Mouse (Mus musculus) C2C12 (cell line): ENCODE results near the gene Apod. TPM values are rescaled to one million over a fixed set of nuclear protein-coding genes. Genes with fewer than 3 reads are reported as not detected.
"Not testable (repeated sequence)": the region's sequence is repeated elsewhere in the genome, so short reads cannot be mapped to it uniquely, and the experiment has no call there.

Experiments
- H3K27me3 ChIP-seq: one replicate; pipeline ENCODE4 v1.6.1; 2011; ENCODE audit not compliant: control insufficient read depth, insufficient read depth, insufficient read length
- H3K36me3 ChIP-seq: one replicate; pipeline ENCODE4 v1.6.1; 2011; ENCODE audit not compliant: control insufficient read depth, insufficient read depth
- H3K4me3 ChIP-seq: one replicate; pipeline ENCODE4 v1.5.1; 2011; ENCODE audit warnings: mild to moderate bottlenecking, control low read depth; ENCODE audit not compliant: poor library complexity, insufficient read depth, severe bottlenecking
- H3K79me2 ChIP-seq: one replicate; pipeline ENCODE4 v1.6.1; 2011; ENCODE audit not compliant: control insufficient read depth, insufficient read depth
- H3K79me3 ChIP-seq: one replicate; pipeline ENCODE4 v1.6.1; 2011; ENCODE audit warnings: low read depth, control low read depth
- H3ac ChIP-seq: one replicate; pipeline ENCODE3; 2011; ENCODE audit warnings: low read depth; ENCODE audit not compliant: control insufficient read depth, insufficient read length
- CEBPB ChIP-seq: IDR thresholded peaks from one replicate; pipeline ENCODE4 v1.6.1; 2011; ENCODE audit warnings: low read depth, mild to moderate bottlenecking, control low read depth, moderate library complexity
- CTCF ChIP-seq: IDR thresholded peaks from one replicate; pipeline ENCODE4 v1.5.1; 2011; ENCODE audit not compliant: control insufficient read depth, insufficient read depth, insufficient read length
- FOSL1 ChIP-seq: IDR thresholded peaks from one replicate; pipeline ENCODE4 v1.8.0; 2011; ENCODE audit warnings: mild to moderate bottlenecking, low read length; ENCODE audit not compliant: poor library complexity, insufficient read depth, severe bottlenecking
- MAX ChIP-seq: IDR thresholded peaks from one replicate; pipeline ENCODE4 v1.6.1; 2011; ENCODE audit warnings: mild to moderate bottlenecking, control low read depth
- MYOD1 ChIP-seq: IDR thresholded peaks from one replicate; pipeline ENCODE4 v1.6.1; 2011; ENCODE audit warnings: low read depth; ENCODE audit not compliant: control insufficient read depth, insufficient read length
- MYOG ChIP-seq: IDR thresholded peaks from one replicate; pipeline ENCODE4 v1.6.1; 2011; ENCODE audit not compliant: control insufficient read depth, insufficient read length; ENCODE audit errors: extremely low read depth
- USF1 ChIP-seq: IDR thresholded peaks from one replicate; pipeline ENCODE4 v1.6.1; 2011; ENCODE audit warnings: low read depth, mild to moderate bottlenecking, control low read depth, moderate library complexity
- polyA plus RNA-seq: library from polyadenylated mRNA; unstranded; fragments of >200 nt; fragmentation: generic; extraction: Trizol; gene quantifications from one replicate; pipeline ENCODE4 v1.2.1, GENCODE M21; 2012; ENCODE audit warnings: missing spikeins

Apod gene
- polyA plus RNA-seq, 1 experiment: 0.07 TPM

DNA sequence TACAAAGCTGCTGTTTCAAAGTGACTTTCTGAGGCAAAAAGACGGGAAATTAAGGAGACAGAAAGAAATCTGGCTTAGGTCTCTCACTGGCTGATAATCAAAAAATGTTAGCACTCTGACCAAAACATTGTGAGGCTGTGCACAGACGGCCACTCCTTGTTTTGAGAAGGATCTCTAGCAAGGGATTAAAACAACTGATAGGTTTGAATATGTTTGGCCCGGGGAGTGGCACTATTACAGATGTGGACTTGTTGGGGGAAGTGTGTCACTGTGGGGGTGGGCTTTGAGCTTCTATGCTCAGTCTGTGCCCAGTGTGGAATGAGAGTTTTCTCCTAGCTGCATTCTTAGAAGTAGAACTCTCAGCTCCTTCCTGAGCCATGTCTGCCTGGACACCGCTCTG lies 4.7 kb upstream of the Apod start:
- TF ChIP-seq USF1 (no peak), MYOD1 (no peak), MYOG (no peak), FOSL1 (no peak), CTCF (no peak), CEBPB (no peak), MAX (no peak)
- Histone ChIP-seq H3ac (no peak overlapping the region), H3K36me3 (no peaks in the 10 kb centered on the region), H3K27me3 (no peaks in the 10 kb centered on the region), H3K79me2 (no peaks in the 10 kb centered on the region), H3K79me3 (no peaks in the 10 kb centered on the region), H3K4me3 (no peak overlapping the region)

GRCm38 (mm10) chr16:31318418-31318817 lies 3.8 kb upstream of the Apod start:
- no peaks in the 10 kb centered on the region for H3K36me3 ChIP-seq
- TF ChIP-seq USF1 (no peak), FOSL1 (no peak), MAX (no peak), CEBPB (no peak), MYOD1 (no peak), CTCF (no peak), MYOG (no peak)
- no peaks in the 10 kb centered on the region for H3K79me3 ChIP-seq
- no peaks in the 10 kb centered on the region for H3K79me2 ChIP-seq
- H3ac ChIP-seq: no peak overlapping the region
- no peaks in the 10 kb centered on the region for H3K27me3 ChIP-seq
- no peak overlapping the region for H3K4me3 ChIP-seq

DNA sequence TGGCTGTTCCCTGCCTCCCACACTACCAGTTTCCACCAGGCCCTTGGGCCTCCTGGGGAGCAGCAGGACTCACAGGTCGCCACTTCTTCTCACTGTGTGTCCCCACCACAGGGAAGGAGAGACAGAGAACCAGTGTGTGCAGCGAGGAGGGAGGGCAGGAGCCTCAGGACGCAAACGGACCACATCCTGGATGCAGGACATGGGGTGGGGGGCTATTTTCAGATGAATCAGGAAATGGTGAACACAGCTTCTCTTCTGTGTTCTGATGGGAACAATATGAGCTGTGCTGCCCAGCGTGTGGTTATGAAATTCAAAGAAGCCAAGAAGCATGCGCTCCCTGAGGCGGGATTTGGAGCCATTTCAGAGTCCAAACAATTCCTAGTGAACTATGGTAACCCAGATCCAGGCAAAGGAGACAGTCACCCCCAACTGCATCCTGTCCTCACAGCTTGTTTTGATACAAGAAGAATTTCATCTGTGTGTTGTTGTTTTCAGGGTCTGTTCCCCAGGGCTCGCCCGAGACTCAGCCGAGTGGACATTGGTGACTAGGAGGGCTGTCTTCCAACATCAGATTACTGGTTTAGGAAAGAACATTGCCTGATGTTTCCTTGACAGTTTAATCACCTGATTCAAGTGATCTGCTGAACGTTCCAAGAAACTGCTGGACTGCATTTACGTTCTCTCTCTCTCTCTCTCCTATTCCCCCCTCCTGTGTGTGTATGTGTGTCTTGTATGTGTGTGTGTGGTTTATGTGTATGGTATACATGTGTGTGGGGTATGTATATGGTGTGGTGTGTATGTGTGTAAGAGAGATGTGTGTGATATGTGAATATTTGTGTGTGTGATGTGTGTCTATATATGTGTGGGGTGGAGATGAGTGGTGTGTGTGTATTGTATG lies 1.9 kb upstream of the Apod start:
- not testable (repeated sequence) for H3K36me3 ChIP-seq, H3K4me3 ChIP-seq, H3ac ChIP-seq, H3K79me3 ChIP-seq, H3K27me3 ChIP-seq, H3K79me2 ChIP-seq

GRCm38 (mm10) chr16:31315294-31315693 lies 686 bp upstream of the Apod start:
- no peaks in the 10 kb centered on the region for H3K36me3 ChIP-seq
- H3K4me3 ChIP-seq: no peak overlapping the region
- no peak for TF ChIP-seq MAX

GRCm38 (mm10) chr16:31313611-31314010 lies 997 bp downstream of the Apod start:
- no peaks in the 10 kb centered on the region for H3K79me2 ChIP-seq
- H3K36me3 ChIP-seq: no peaks in the 10 kb centered on the region
- no peak overlapping the region for H3ac ChIP-seq
- no peak for TF ChIP-seq FOSL1
- TF ChIP-seq MYOD1: no peak
- TF ChIP-seq CEBPB: no peak
- TF ChIP-seq MAX: no peak
- no peak for TF ChIP-seq MYOG
- no peak for TF ChIP-seq CTCF
- H3K27me3 ChIP-seq: no peaks in the 10 kb centered on the region
- no peak overlapping the region for H3K4me3 ChIP-seq
- H3K79me3 ChIP-seq: no peaks in the 10 kb centered on the region

More at GRCm38 (mm10) chr16:31315294-31315693, 686 bp upstream of the Apod start:
- Histone ChIP-seq H3K27me3 (no peaks in the 10 kb centered on the region), H3K79me3 (no peaks in the 10 kb centered on the region), H3K79me2 (no peaks in the 10 kb centered on the region), H3ac (no peak overlapping the region)

DNA sequence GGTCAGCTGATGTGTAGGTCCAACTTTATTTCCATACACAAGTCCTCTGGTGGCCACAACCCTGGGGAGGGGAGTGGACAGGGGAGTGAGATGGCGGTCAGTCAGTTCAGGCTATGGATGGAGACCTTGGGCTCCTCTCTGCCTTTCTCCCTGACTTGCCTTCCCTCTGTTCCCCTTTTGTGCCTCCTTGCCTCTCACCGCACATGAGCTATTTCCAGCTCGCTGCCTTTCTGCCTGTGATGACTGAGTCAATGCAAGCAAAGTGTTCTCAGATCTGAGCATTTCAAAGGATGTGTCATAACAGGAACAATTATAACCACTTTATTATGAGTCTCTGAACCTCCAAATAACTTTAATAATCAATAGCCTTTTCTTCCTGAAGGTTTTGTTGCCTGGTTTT lies 2.3 kb downstream of the Apod start:
- Histone ChIP-seq H3K4me3 (no peak overlapping the region), H3K79me3 (no peaks in the 10 kb centered on the region), H3K79me2 (no peaks in the 10 kb centered on the region), H3K36me3 (no peaks in the 10 kb centered on the region), H3ac (no peak overlapping the region), H3K27me3 (no peaks in the 10 kb centered on the region)
- TF ChIP-seq MYOG (no peak), CTCF (no peak), MYOD1 (no peak), CEBPB (no peak), MAX (no peak), USF1 (no peak), FOSL1 (no peak)
